Mouse (Mus musculus) midbrain, embryonic 11.5 days (tissue): Measurements from ENCODE around the gene Hmbs. TPM values are rescaled to one million over a fixed set of nuclear protein-coding genes. Genes with fewer than 3 reads are reported as not detected.
A peak's percentile ranks its signal among the peaks of the same experiment; 100 is the strongest.
"Not testable (repeated sequence)": the region's sequence is repeated elsewhere in the genome, so short reads cannot be mapped to it uniquely, and the experiment has no call there.

ENCODE experiments used
- ATAC-seq: fragments of 200-750 bp; cut with Nextera tagmentation; 2 replicates; pipeline ENCODE4 v1.8.0; 2017; ENCODE audit warnings: moderate TSS enrichment, moderate library complexity; ENCODE audit not compliant: low FRiP score
- DNase-seq: peaks from one replicate; pipeline ENCODE4 v3.0.0; 2015; ENCODE audit warnings: low spot score; ENCODE audit errors: missing footprints
- H3K27ac ChIP-seq: fragments of 300-500 bp; sonication (generic); 2 replicates; pipeline ENCODE4 v1.5.1; 2014; ENCODE audit warnings: low read depth, low read length
- H3K27me3 ChIP-seq: fragments of 300-500 bp; sonication (generic); 2 replicates; pipeline ENCODE4 v1.6.1; 2014; ENCODE audit warnings: mild to moderate bottlenecking, low read length, moderate library complexity, mixed read lengths; ENCODE audit not compliant: control insufficient read depth, insufficient read depth
- H3K36me3 ChIP-seq: fragments of 300-500 bp; sonication (generic); 2 replicates; pipeline ENCODE4 v1.6.1; 2014; ENCODE audit warnings: mild to moderate bottlenecking, low read length, moderate library complexity, mixed read lengths; ENCODE audit not compliant: control insufficient read depth, insufficient read depth
- H3K4me1 ChIP-seq: fragments of 300-500 bp; sonication (generic); 2 replicates; pipeline ENCODE4 v1.6.1; 2014; ENCODE audit warnings: low read length; ENCODE audit not compliant: control insufficient read depth, insufficient read depth
- H3K4me2 ChIP-seq: fragments of 300-500 bp; sonication (generic); 2 replicates; pipeline ENCODE4 v1.6.1; 2014; ENCODE audit warnings: mild to moderate bottlenecking, moderate library complexity
- H3K4me3 ChIP-seq: fragments of 300-500 bp; sonication (generic); 2 replicates; pipeline ENCODE4 v1.5.1; 2014; ENCODE audit warnings: low read depth, low read length
- H3K9ac ChIP-seq: fragments of 300-500 bp; sonication (generic); 2 replicates; pipeline ENCODE4 v1.6.1; 2014; ENCODE audit warnings: low read length
- H3K9me3 ChIP-seq: fragments of 300-500 bp; sonication (generic); 2 replicates; pipeline ENCODE4 v1.6.1; 2016; ENCODE audit warnings: low read length; ENCODE audit not compliant: control insufficient read depth
- WGBS: fragments of 180-500 bp; shearing (Covaris S2); extraction: QIAGEN DNeasy Blood & Tissue Kit; methylation state at CpG from one replicate; pipeline ENCODE4 v1.1.7; 2014; 5-methylcytosine and 5-hydroxymethylcytosine counted together
- polyA plus RNA-seq: library from polyadenylated mRNA; unstranded; fragments of >200 nt; fragmentation: Nextera tagmentation; extraction: Ambion mirVana; gene quantifications from 2 replicates; pipeline ENCODE4 v1.2.1, GENCODE M21; 2014

Gene Hmbs
- polyA plus RNA-seq, 1 experiment from 2014 or later, result 147 TPM

DNA sequence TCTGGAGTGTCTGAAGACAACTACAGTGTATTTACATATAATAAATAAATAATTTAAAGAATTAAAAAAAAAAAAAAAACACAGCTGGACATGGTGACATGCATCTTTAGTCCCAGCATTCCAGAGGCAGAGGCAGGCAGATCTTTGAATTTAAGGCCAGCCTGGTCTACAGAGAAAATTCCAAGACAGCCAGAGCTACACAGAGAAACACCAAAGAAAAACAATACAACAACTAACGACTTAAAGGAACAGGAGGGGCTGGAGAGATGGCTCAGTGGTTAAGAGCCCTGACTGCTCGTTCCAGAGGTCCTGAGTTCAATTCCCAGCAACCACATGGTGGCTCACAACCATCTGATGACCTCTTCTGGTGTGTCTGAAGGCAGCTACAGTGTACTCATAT, 33.3 kb upstream of the Hmbs start:
- peaks cover 12% of the 10 kb centered on the region for H3K4me1 ChIP-seq
- not testable (repeated sequence) for ATAC-seq, DNase-seq, H3K9ac ChIP-seq, H3K27me3 ChIP-seq, H3K4me3 ChIP-seq, H3K27ac ChIP-seq, H3K36me3 ChIP-seq, H3K4me2 ChIP-seq, H3K9me3 ChIP-seq
- 86% methylated on average over 2 of the region's 2 CpGs for WGBS

DNA sequence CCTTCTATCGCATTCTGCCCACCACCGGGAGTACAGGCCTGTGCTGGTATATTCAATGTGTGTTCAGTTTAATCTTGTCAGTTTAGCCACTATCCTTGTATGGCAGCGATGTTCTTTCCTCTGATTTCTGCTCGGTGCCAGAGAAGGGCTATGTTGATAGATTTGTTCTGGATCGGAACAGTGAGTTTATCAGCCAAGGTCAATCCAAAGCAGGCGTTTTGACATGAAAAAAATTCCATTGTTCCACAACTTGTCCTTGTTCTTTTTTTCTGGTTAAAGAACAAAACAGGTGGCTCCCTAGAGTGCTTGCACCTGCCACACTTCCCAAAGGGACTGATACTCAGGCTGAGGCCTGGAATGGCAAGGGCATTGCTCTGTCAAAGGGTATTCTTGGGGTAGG, 32.1 kb upstream of the Hmbs start:
- Histone ChIP-seq H3K9ac (no peak overlapping the region), H3K27ac (no peak overlapping the region), H3K9me3 (no peaks in the 10 kb centered on the region), H3K4me1 (peaks cover 12% of the 10 kb centered on the region), H3K4me3 (no peak overlapping the region), H3K27me3 (no peaks in the 10 kb centered on the region), H3K36me3 (peaks cover 2% of the 10 kb centered on the region; the same call in 1 of the 2 replicates), H3K4me2 (no peak overlapping the region)
- DNase-seq (no peak), ATAC-seq (no peak)
- WGBS, result 90% methylated on average over 6 of the region's 6 CpGs

DNA sequence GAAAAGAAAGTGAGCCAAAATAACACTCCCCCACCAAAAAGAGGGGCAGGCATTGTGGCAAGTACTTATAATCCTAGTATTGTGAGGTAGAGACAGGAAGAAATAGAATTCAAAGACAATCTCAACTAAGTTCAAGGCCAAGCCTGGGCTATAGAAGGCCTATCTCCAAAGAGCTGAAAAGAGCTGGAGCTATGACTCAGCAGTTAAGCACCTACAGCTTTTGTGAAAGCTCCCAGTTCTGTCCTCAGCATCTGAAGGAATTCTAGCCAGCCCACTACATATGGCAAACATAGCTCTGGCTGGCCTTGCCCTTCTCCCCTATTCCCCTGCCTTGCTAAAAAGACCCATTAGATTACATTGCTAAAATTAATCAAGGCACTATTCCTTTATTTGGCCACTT, 29.4 kb upstream of the Hmbs start:
- no peak for ATAC-seq
- Histone ChIP-seq H3K9ac (no peak overlapping the region), H3K4me2 (no peak overlapping the region), H3K36me3 (no peaks in the 10 kb centered on the region), H3K27ac (no peak overlapping the region), H3K9me3 (no peaks in the 10 kb centered on the region), H3K27me3 (no peaks in the 10 kb centered on the region), H3K4me1 (peaks cover 2% of the 10 kb centered on the region), H3K4me3 (no peak overlapping the region)
- no peak for DNase-seq

DNA sequence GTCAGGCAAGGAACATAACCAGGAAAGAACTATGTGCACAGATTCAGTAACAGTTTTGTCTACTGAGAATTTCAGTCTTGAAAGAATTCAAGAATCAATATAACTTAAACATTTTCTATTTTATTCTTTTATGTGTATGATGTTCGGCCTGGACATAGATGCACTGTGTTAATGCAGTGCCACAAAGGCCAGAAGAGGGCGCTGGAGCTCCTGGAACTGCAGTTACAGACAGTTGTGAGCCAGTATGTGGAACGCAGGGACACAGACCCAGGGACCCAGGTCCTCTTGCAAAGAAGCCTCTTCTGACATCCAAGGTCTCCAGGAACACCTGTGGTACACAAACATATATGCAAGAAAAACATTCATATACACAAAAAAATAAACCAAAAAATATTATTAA, 20.5 kb upstream of the Hmbs start:
- Histone ChIP-seq H3K27me3 (no peaks in the 10 kb centered on the region), H3K9ac (no peak overlapping the region), H3K27ac (no peak overlapping the region), H3K4me2 (no peak overlapping the region), H3K9me3 (no peaks in the 10 kb centered on the region), H3K36me3 (0 out of 2 replicates have a peak, but pooled peaks cover 1% of the 10 kb centered on the region), H3K4me3 (no peak overlapping the region), H3K4me1 (peaks cover 3% of the 10 kb centered on the region; the same call in 1 of the 2 replicates)
- DNase-seq (no peak), ATAC-seq (no peak)
- 60% methylated on average over 3 of the region's 3 CpGs for WGBS

DNA sequence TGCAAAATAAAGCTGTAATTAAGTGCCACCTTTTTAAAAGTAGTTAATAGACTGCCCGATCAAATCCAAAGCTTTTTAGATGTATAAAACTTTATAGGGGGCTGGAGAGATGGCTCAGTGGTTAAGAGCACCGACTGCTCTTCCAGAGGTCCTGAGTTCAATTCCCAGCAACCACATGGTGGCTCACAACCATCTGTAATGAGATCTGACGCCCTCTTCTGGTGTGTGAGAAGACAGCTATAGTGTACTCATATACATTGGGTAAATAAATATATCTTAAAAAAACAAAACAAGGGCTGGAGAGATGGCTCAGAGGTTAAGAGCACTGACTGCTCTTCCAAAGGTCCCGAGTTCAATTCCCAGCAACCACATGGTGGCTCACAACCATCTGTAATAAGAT, 17.9 kb upstream of the Hmbs start:
- not testable (repeated sequence) for H3K4me1 ChIP-seq, H3K9me3 ChIP-seq, H3K27me3 ChIP-seq, DNase-seq, H3K36me3 ChIP-seq
- H3K27ac ChIP-seq, result peak overlapping the region; percentile 21; the same call in 1 of the 2 replicates
- 51% methylated on average over 4 of the region's 4 CpGs for WGBS
- H3K4me3 ChIP-seq, result peak overlapping the region; percentile 80; the same call in 1 of the 2 replicates
- peak overlapping the region; percentile 40; the same call in 1 of the 2 replicates for H3K4me2 ChIP-seq
- H3K9ac ChIP-seq, result peak overlapping the region; percentile 81; the same call in 1 of the 2 replicates
- peak; percentile 52 for ATAC-seq

DNA sequence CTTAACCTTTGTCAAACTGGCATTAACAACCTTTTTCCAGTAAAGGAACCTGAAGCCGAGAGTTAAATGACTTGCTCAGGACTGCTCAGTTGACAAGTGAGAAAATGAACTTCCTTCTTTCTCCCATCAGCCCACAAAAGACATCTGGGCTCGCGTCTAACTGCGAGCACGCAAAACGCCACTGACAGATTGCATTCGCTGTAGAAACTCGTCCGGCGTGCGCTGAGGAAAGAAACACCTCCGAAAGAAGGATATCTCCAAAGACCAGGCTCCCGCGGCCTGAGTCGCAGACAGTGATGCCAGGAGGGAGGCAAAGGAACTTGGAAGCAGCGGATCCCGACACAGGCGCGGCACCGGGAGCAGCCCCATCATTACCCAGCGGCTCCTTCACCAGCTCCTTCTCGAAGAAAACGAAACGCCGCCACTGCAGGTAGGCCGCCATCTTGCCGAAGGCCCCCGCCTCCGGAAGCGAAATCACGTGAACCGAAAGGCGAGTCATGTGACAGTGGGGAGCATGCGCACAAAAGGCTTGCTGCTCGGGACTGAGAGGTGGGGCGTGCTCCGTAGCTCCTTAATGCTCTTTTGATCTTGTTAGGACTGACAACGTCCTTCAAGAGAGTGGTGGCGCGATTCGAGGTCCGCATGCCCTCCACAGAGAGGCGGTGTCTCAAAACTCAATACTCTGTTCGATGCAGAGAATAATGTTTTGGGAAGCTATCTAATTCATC, 17.3 kb upstream of the Hmbs start, which contains the start of gene Vps11:
TSS of gene Vps11 (minus strand) at position 481 of the 728 bp plus-strand sequence.
- peak within 1 kb of the TSS; percentile 81 for H3K9ac ChIP-seq
- H3K9me3 ChIP-seq, result no peaks in the 10 kb centered on the region
- H3K27ac ChIP-seq, result peak within 1 kb of the TSS; percentile 21; the same call in 1 of the 2 replicates
- DNase-seq (peak; percentile 99), ATAC-seq (peak; percentile 94)
- H3K4me2 ChIP-seq, result peak within 1 kb of the TSS; percentile 47
- peak within 1 kb of the TSS; percentile 80 for H3K4me3 ChIP-seq
- H3K4me1 ChIP-seq, result peaks cover 3% of the 10 kb centered on the region; the same call in 1 of the 2 replicates
- no peaks in the 10 kb centered on the region for H3K27me3 ChIP-seq
- WGBS, result 1% methylated on average over 44 of the region's 44 CpGs
- peaks cover 10% of the 10 kb centered on the region for H3K36me3 ChIP-seq

DNA sequence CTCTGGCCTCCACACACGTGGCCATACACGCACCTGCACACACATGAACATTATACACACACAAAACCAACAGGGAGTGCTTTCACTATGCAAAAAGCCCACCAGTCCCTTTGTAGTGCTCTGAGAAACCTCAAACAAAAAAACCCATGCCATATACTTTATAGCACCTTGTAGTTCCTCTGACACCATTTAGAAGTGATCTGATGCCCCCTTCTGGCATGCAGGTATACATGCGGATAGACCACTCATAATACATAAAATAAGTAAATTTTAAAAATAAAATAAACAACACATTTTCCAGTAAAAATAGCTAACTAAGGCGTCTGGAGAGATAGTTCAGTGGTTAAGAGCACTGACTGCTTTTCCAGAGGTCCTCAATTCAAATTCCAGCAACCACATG, 13.2 kb upstream of the Hmbs start:
- Histone ChIP-seq H3K27me3 (no peaks in the 10 kb centered on the region), H3K27ac (no peak overlapping the region), H3K4me3 (no peak overlapping the region), H3K9ac (no peak overlapping the region), H3K9me3 (no peaks in the 10 kb centered on the region), H3K36me3 (peaks cover 44% of the 10 kb centered on the region), H3K4me1 (peaks cover 3% of the 10 kb centered on the region; the same call in 1 of the 2 replicates), H3K4me2 (no peak overlapping the region)
- no peak for ATAC-seq
- DNase-seq, result no peak
- 76% methylated on average over 4 of the region's 4 CpGs for WGBS

DNA sequence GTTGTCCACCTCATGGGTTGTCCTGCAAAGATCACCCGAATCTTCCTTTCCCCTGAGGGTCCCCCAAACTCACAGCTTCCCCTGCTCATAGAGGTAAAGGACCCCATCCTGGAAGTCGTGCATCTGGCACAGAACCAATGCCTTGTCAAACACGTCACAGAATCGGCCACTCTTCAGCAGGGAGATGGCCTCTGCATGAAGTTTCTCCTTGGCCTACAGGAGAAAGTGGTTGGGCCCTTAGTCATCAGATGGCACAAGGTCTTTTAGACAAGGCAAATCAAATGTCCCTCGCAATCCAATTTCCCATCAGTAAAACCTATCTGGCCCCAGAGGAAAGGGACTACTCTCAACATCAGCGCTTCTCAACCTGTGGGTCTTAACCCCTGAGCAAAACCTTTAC, 9.1 kb upstream of the Hmbs start:
- 92% methylated on average over 6 of the region's 6 CpGs for WGBS
- DNase-seq, result no peak
- no peak overlapping the region for H3K4me3 ChIP-seq
- no peaks in the 10 kb centered on the region for H3K4me1 ChIP-seq
- ATAC-seq, result no peak
- H3K27ac ChIP-seq, result no peak overlapping the region
- H3K27me3 ChIP-seq, result no peaks in the 10 kb centered on the region
- H3K9me3 ChIP-seq, result no peaks in the 10 kb centered on the region
- H3K9ac ChIP-seq, result no peak overlapping the region
- H3K36me3 ChIP-seq, result peaks cover 62% of the 10 kb centered on the region
- H3K4me2 ChIP-seq, result no peak overlapping the region

DNA sequence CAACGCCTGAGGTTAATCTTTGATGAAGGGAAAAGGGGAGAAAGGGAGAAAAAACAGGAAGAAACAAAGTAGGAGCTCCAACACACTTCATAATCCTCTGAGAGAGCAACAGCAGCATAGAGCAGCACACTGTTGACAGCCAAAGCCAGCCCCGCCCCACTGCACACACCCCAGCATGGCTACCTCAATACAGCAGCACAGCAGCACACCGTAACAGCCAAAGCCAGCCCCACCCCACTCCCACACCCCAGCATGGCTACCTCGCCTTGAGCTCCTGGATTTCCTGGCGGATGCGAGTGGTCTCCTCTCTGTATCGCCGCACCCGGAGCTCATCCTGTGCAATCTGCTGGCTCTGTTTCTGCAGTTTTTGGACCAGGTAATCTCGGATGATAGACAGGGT, 8.3 kb upstream of the Hmbs start:
- Histone ChIP-seq H3K9ac (no peak overlapping the region), H3K9me3 (no peaks in the 10 kb centered on the region), H3K27ac (no peak overlapping the region), H3K36me3 (peaks cover 66% of the 10 kb centered on the region), H3K4me2 (no peak overlapping the region), H3K4me3 (no peak overlapping the region), H3K4me1 (no peaks in the 10 kb centered on the region), H3K27me3 (no peaks in the 10 kb centered on the region)
- no peak for DNase-seq
- ATAC-seq, result no peak
- 93% methylated on average over 10 of the region's 10 CpGs for WGBS
